Mouse (Mus musculus): ENCODE measurements at regions not wholly inside any gene's neighbourhood (a gene's known extent, or its start where the extent isn't known, plus 50 kb on each side); places are given as distances from the start of the nearest gene placed in this dataset.

GRCm38 (mm10) chr16:5672871-5673270 is 212.3 kb upstream of the Rbfox1 start:
- no peak for ATAC-seq

- ATAC-seq = no peak
Measured at GRCm38 (mm10) chr16:5668403-5668967, 216.7 kb upstream of the Rbfox1 start.

GRCm38 (mm10) chr16:5661918-5662317 is 223.2 kb upstream of the Rbfox1 start:
- no peak for ATAC-seq

GRCm38 (mm10) chr16:5651551-5651950 is 233.6 kb upstream of the Rbfox1 start:
- ATAC-seq = no peak

- ATAC-seq = no peak
Measured at GRCm38 (mm10) chr16:5651002-5651401, 234.2 kb upstream of the Rbfox1 start.

GRCm38 (mm10) chr16:5639956-5640355 is 245.2 kb upstream of the Rbfox1 start:
- no peak for ATAC-seq

- no peak for ATAC-seq
Measured at GRCm38 (mm10) chr16:5629996-5630395, 255.2 kb upstream of the Rbfox1 start.

GRCm38 (mm10) chr16:5627910-5628309 is 257.2 kb upstream of the Rbfox1 start:
- ATAC-seq = no peak

GRCm38 (mm10) chr16:5627117-5627909 is 257.8 kb upstream of the Rbfox1 start:
- no peak for ATAC-seq

- ATAC-seq = no peak
Measured at GRCm38 (mm10) chr16:5625159-5625558, 260.0 kb upstream of the Rbfox1 start.

- no peak for ATAC-seq
Measured at GRCm38 (mm10) chr16:5620566-5620965, 264.6 kb upstream of the Rbfox1 start.

- ATAC-seq = no peak
Measured at GRCm38 (mm10) chr16:5616356-5616755, 268.8 kb upstream of the Rbfox1 start.

GRCm38 (mm10) chr16:5595359-5595758 is 289.8 kb upstream of the Rbfox1 start:
- no peak for ATAC-seq

GRCm38 (mm10) chr16:5578333-5578732 is 306.8 kb upstream of the Rbfox1 start:
- ATAC-seq = no peak

- no peak for ATAC-seq
Measured at GRCm38 (mm10) chr16:5572780-5573179, 312.4 kb upstream of the Rbfox1 start.

- no peak for ATAC-seq
Measured at GRCm38 (mm10) chr16:5570619-5571018, 314.5 kb upstream of the Rbfox1 start.

- no peak for ATAC-seq
Measured at GRCm38 (mm10) chr16:5569101-5569500, 313.3 kb upstream of the Eef2kmt start.

GRCm38 (mm10) chr16:5549026-5549425 is 293.2 kb upstream of the Eef2kmt start:
- no peak for ATAC-seq

GRCm38 (mm10) chr16:5548602-5549001 is 292.8 kb upstream of the Eef2kmt start:
- no peak for ATAC-seq

GRCm38 (mm10) chr16:5546808-5547207 is 291.0 kb upstream of the Eef2kmt start:
- ATAC-seq = no peak

- ATAC-seq = no peak
Measured at GRCm38 (mm10) chr16:5545801-5546200, 290.0 kb upstream of the Eef2kmt start.

- no peak for ATAC-seq
Measured at GRCm38 (mm10) chr16:5544436-5544835, 288.7 kb upstream of the Eef2kmt start.

- ATAC-seq = no peak
Measured at GRCm38 (mm10) chr16:5538836-5539510, 283.2 kb upstream of the Eef2kmt start.
